Mouse (Mus musculus) midbrain, embryonic 16.5 days (tissue): ENCODE data around the gene Myo6. TPM values are rescaled to one million over a fixed set of nuclear protein-coding genes. Genes with fewer than 3 reads are reported as not detected.
A peak's percentile ranks its signal among the peaks of the same experiment; 100 is the strongest.

Experiments used
- ATAC-seq: fragments of 200-750 bp; cut with Nextera tagmentation; 2 replicates; pipeline ENCODE4 v1.8.0; 2017; ENCODE audit warnings: moderate TSS enrichment
- H3K27ac ChIP-seq: fragments of 300-500 bp; sonication (generic); 2 replicates; pipeline ENCODE4 v1.5.1; 2014; ENCODE audit warnings: mild to moderate bottlenecking, low read length, mixed read lengths
- H3K27me3 ChIP-seq: fragments of 300-500 bp; sonication (generic); 2 replicates; pipeline ENCODE4 v1.6.1; 2014; ENCODE audit warnings: low read depth, low read length, mixed read lengths; ENCODE audit not compliant: control insufficient read depth, insufficient read depth
- H3K36me3 ChIP-seq: fragments of 300-500 bp; sonication (generic); 2 replicates; pipeline ENCODE4 v1.6.1; 2014; ENCODE audit warnings: mild to moderate bottlenecking, low read length, moderate library complexity, mixed read lengths; ENCODE audit not compliant: control insufficient read depth, insufficient read depth
- H3K4me1 ChIP-seq: fragments of 300-500 bp; sonication (generic); 2 replicates; pipeline ENCODE4 v1.6.1; 2014; ENCODE audit warnings: mild to moderate bottlenecking, low read length, mixed read lengths; ENCODE audit not compliant: control insufficient read depth, insufficient read depth
- H3K4me2 ChIP-seq: fragments of 300-500 bp; sonication (generic); 2 replicates; pipeline ENCODE4 v1.6.1; 2014; ENCODE audit warnings: mild to moderate bottlenecking, low read length, mixed read lengths
- H3K4me3 ChIP-seq: fragments of 300-500 bp; sonication (generic); 2 replicates; pipeline ENCODE4 v1.5.1; 2014; ENCODE audit warnings: low read depth, mild to moderate bottlenecking, low read length, moderate library complexity, mixed read lengths
- H3K9ac ChIP-seq: fragments of 300-500 bp; sonication (generic); 2 replicates; pipeline ENCODE4 v1.6.1; 2014; ENCODE audit warnings: low read depth, low read length, mixed read lengths
- H3K9me3 ChIP-seq: fragments of 300-500 bp; sonication (generic); replicated peaks from 2 replicates; pipeline ENCODE4 v1.6.1; 2014; ENCODE audit warnings: mild to moderate bottlenecking, low read length, mixed read lengths; ENCODE audit not compliant: control insufficient read depth, poor library complexity, severe bottlenecking
- WGBS: fragments of 180-500 bp; shearing (Covaris S2); extraction: QIAGEN DNeasy Blood & Tissue Kit; methylation state at CpG from one replicate; pipeline ENCODE4 v1.1.7; 2014; 5-methylcytosine and 5-hydroxymethylcytosine counted together
- polyA plus RNA-seq: library from polyadenylated mRNA; unstranded; fragments of >200 nt; fragmentation: Nextera tagmentation; extraction: Ambion mirVana; gene quantifications from 2 replicates; pipeline ENCODE4 v1.2.1, GENCODE M21; 2015

Gene Myo6
- polyA plus RNA-seq, 1 experiment from 2014 or later = 22.7 TPM

DNA sequence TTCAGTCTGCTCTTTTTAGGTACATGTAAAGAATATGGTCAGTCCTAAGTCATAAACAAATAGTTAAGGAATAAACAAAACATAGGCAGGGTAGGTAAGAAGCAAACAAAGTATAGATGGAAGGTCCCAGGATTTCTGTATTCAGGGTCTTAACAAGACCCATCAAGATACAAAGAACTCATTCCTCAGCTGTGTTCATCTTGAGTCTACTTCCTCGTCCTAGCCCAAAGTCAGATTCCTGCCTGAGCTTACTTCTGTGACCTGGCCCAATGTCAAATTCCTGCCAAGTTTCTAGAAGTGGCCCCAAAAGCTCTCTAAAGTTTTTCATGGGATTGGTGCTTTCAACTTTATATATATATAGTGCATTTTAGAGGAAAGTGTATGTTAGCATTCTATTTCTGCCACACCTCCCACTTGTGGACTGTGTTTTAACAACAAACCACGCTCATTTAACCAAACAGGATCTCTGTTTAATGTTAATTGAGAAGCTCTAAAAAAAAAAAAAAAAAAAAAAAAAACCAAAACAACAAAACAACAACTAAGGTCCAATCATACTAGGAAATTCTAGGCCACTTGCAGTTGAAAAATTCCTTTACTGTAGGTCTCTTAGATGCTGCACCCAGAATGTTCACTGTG, 119.8 kb downstream of the Myo6 start:
- no peaks in the 10 kb centered on the region for H3K27me3 ChIP-seq
- no peak overlapping the region for H3K9ac ChIP-seq
- ATAC-seq = no peak
- H3K27ac ChIP-seq = no peak overlapping the region
- H3K4me1 ChIP-seq = no peaks in the 10 kb centered on the region
- H3K4me3 ChIP-seq = no peak overlapping the region
- 89% methylated on average over 2 of the region's 2 CpGs for WGBS
- no peak overlapping the region for H3K4me2 ChIP-seq
- peaks cover 2% of the 10 kb centered on the region; the same call in 1 of the 2 replicates for H3K36me3 ChIP-seq
- no peaks in the 10 kb centered on the region for H3K9me3 ChIP-seq

GRCm38 (mm10) chr9:80286845-80287244, 122.0 kb downstream of the Myo6 start:
- Histone ChIP-seq H3K36me3 (peaks cover 2% of the 10 kb centered on the region; the same call in 1 of the 2 replicates), H3K4me1 (no peaks in the 10 kb centered on the region), H3K4me2 (no peak overlapping the region), H3K27me3 (no peaks in the 10 kb centered on the region), H3K9me3 (peaks cover under 1% of the 10 kb centered on the region; the same call in 1 of the 2 replicates), H3K27ac (no peak overlapping the region), H3K4me3 (no peak overlapping the region), H3K9ac (no peak overlapping the region)
- no peak for ATAC-seq
- 91% methylated on average over 7 of the region's 7 CpGs for WGBS

DNA sequence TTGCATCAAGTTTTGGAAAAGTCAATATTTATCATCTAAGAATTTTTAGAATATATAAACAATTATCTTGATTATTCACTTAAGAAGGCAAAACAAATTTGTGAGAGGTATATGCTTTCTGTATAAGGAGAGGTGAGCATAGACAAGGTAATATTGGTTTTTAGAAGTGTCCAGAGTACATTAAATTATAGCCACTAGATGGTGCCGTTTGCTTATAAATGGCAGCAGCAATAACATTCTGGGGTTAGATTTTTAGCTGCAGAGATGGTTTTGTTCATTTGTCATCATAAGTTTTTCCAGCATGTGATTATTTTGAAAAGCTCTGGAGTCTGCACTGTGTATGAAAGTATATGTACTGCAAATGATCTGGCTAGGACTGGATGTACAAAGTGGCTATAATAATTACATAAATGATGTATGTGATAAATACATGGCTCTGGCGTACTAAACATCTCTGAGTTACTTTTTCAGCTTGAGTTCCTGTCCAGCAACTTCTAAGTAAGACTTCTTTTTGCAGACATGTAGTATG, 128.3 kb downstream of the Myo6 start:
- Histone ChIP-seq H3K27me3 (no peaks in the 10 kb centered on the region), H3K9me3 (peaks cover 3% of the 10 kb centered on the region; the same call in 1 of the 2 replicates), H3K9ac (no peak overlapping the region), H3K36me3 (peaks cover under 1% of the 10 kb centered on the region; the same call in 1 of the 2 replicates), H3K4me3 (no peak overlapping the region), H3K27ac (no peak overlapping the region), H3K4me2 (no peak overlapping the region), H3K4me1 (no peaks in the 10 kb centered on the region)
- WGBS = 62% methylated on average over 2 of the region's 2 CpGs
- peak; percentile 72 for ATAC-seq

- Histone ChIP-seq H3K4me2 (no peak overlapping the region), H3K4me3 (no peak overlapping the region), H3K27me3 (no peaks in the 10 kb centered on the region), H3K27ac (no peak overlapping the region), H3K36me3 (no peaks in the 10 kb centered on the region), H3K9ac (no peak overlapping the region), H3K4me1 (no peaks in the 10 kb centered on the region), H3K9me3 (peaks cover 3% of the 10 kb centered on the region; the same call in 1 of the 2 replicates)
- no peak for ATAC-seq
- 73% methylated on average over 4 of the region's 4 CpGs for WGBS
Measured at GRCm38 (mm10) chr9:80296086-80296485, 131.3 kb downstream of the Myo6 start.

DNA sequence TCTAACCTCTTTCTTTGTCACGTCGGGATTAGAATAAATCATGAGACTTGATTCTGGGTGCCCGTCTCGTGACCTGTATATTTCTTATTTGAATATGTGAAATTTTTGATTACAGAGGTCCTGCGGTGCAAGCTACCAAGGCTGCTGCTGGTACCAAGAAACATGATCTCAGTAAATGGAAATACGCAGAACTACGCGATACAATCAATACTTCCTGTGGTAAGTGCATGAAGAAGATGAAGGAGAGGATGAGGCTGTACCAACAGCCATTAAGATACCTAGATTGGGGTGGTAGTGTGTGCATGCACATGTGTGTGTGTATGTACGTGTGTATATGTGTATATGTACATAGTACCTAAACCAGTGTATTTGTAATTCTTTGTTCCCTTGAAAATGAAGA, 134.2 kb downstream of the Myo6 start:
- Histone ChIP-seq H3K27ac (no peak overlapping the region), H3K9me3 (no peaks in the 10 kb centered on the region), H3K36me3 (no peaks in the 10 kb centered on the region), H3K4me2 (no peak overlapping the region), H3K9ac (no peak overlapping the region), H3K27me3 (no peaks in the 10 kb centered on the region), H3K4me3 (no peak overlapping the region), H3K4me1 (no peaks in the 10 kb centered on the region)
- WGBS = 93% methylated on average over 9 of the region's 9 CpGs
- ATAC-seq = no peak

DNA sequence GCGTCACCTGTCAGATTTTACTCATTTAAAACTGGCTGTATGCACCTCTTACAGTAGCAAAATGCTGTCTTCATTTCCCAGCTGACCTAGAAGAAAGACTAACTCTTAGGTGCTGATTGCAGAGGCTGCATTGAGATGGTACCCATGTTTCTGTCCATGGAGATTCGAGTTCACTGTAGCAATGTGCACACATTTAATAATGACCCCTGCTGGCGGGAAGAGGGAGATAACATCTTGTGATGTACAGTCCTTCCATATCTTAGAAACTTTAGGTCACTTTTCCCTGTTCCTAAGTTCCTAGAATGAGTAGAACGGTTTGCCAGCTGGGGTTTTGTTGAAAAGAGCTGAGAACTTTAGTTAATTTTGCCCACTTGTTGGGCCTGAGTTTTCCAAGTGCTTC, 138.7 kb downstream of the Myo6 start:
- H3K4me1 ChIP-seq = peaks cover 6% of the 10 kb centered on the region; the same call in 1 of the 2 replicates
- H3K36me3 ChIP-seq = no peaks in the 10 kb centered on the region
- H3K27ac ChIP-seq = no peak overlapping the region
- no peaks in the 10 kb centered on the region for H3K27me3 ChIP-seq
- ATAC-seq = no peak
- no peak overlapping the region for H3K4me2 ChIP-seq
- no peaks in the 10 kb centered on the region for H3K9me3 ChIP-seq
- H3K9ac ChIP-seq = no peak overlapping the region
- H3K4me3 ChIP-seq = no peak overlapping the region
- 83% methylated on average over 4 of the region's 4 CpGs for WGBS

- H3K9ac ChIP-seq = peak overlapping the region; percentile 66
- peak overlapping the region; percentile 75 for H3K27ac ChIP-seq
- H3K4me2 ChIP-seq = peak overlapping the region; percentile 57
- ATAC-seq = peak; percentile 72
- no peaks in the 10 kb centered on the region for H3K9me3 ChIP-seq
- peaks cover 6% of the 10 kb centered on the region; the same call in 1 of the 2 replicates for H3K4me1 ChIP-seq
- H3K4me3 ChIP-seq = peak overlapping the region; percentile 34
- no peaks in the 10 kb centered on the region for H3K27me3 ChIP-seq
- WGBS = 67% methylated on average over 4 of the region's 4 CpGs
- no peaks in the 10 kb centered on the region for H3K36me3 ChIP-seq
Measured at GRCm38 (mm10) chr9:80306390-80306789, 141.6 kb downstream of the Myo6 start.

- ATAC-seq = peak; percentile 90
- Histone ChIP-seq H3K4me1 (peaks cover 6% of the 10 kb centered on the region; the same call in 1 of the 2 replicates), H3K27ac (peak overlapping the region; percentile 75), H3K36me3 (no peaks in the 10 kb centered on the region), H3K27me3 (no peaks in the 10 kb centered on the region), H3K4me2 (peak overlapping the region; percentile 57), H3K9me3 (no peaks in the 10 kb centered on the region), H3K9ac (peak overlapping the region; percentile 66), H3K4me3 (peak overlapping the region; percentile 34)
- 12% methylated on average over 11 of the region's 11 CpGs for WGBS
Measured at GRCm38 (mm10) chr9:80306853-80307252, 142.0 kb downstream of the Myo6 start.

DNA sequence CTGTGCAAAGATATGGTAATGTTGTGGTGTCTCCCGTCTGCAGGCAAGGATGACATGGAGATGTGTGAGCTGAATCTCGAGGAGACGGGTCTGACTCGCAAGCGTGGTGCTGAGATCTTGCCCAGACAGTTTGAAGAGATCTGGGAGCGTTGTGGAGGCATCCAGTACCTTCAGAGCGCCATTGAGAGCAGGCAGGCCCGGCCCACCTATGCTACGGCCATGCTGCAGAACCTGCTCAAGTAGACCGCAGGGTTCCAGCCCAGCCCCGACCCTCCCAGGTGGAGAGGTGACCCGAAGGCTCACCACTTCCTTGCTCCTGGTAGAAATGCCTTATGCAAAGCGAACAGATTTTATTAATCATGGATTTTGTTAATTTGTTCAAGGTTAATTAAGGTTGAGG, 142.8 kb downstream of the Myo6 start:
- Histone ChIP-seq H3K27ac (no peak overlapping the region), H3K4me1 (peaks cover 6% of the 10 kb centered on the region; the same call in 1 of the 2 replicates), H3K36me3 (no peaks in the 10 kb centered on the region), H3K9ac (no peak overlapping the region), H3K4me2 (no peak overlapping the region), H3K9me3 (no peaks in the 10 kb centered on the region), H3K4me3 (no peak overlapping the region), H3K27me3 (no peaks in the 10 kb centered on the region)
- 0 out of 2 replicates have a peak, but pooled peaks have one; percentile 15 for ATAC-seq
- 80% methylated on average over 13 of the region's 13 CpGs for WGBS
